Mouse (Mus musculus) embryonic fibroblast, embryonic 13.5 days (primary cell): ENCODE measurements at regions not wholly inside any gene's neighbourhood (a gene's known extent, or its start where the extent isn't known, plus 50 kb on each side); places are given as distances from the start of the nearest gene placed in this dataset.

Experiments
- CTCF ChIP-seq: IDR thresholded peaks from 2 replicates; pipeline ENCODE4 v1.5.1; 2011; ENCODE audit warnings: mild to moderate bottlenecking, control low read depth, low read length, moderate library complexity, borderline replicate concordance; ENCODE audit not compliant: insufficient read depth
- POLR2A ChIP-seq: IDR thresholded peaks from 2 replicates; pipeline ENCODE4 v1.6.1; 2011; ENCODE audit warnings: low read depth, mild to moderate bottlenecking, control low read depth, low read length, moderate library complexity

DNA sequence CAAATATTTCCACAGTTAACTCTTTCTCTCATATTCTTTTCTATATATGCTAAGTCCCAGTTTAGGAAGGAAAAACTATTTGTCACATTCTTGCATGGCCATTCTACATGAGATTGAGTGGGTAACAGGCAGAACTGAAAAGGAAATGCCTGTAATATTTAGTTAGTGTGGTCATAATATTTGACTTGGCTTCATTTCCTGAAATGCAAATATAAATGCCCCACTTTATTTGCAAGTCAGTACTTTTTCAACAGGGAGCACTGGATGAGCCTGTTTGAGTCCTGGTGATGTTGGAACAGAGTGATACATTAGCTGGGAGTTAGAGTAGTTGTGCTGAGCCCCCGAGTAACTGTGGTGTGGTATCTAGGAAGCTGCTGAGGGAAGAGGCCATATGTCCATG is 285.9 kb upstream of the Tmem185a start:
- TF ChIP-seq CTCF (no peak), POLR2A (no peak)
